Mouse (Mus musculus) urinary bladder, postnatal 0 days (tissue): ENCODE data around the gene Osbp. TPM values are rescaled to one million over a fixed set of nuclear protein-coding genes. Genes with fewer than 3 reads are reported as not detected.

Source experiments
- microRNA-seq: library from miRNA; unstranded; fragments of <30 nt; microRNA quantifications from one replicate; pipeline ENCODE4, GENCODE M21; 2016
- polyA plus RNA-seq: library from polyadenylated mRNA; unstranded; fragments of >200 nt; fragmentation: Nextera tagmentation; extraction: Ambion mirVana; gene quantifications from 2 replicates; pipeline ENCODE4 v1.2.1, GENCODE M21; 2015

Gene Osbp
- polyA plus RNA-seq = 2.9 and 3.9 TPM in 2 replicates

GRCm38 (mm10) chr19:11965023-11965942 lies at the start of gene Osbp:
Gene Osbp (plus strand): TSS chr19:11965941.

GRCm38 (mm10) chr19:12041217-12041616 lies 75.5 kb downstream of the Osbp start, which contains the start of gene Olfr1423:
Gene Olfr1423 (minus strand): TSS chr19:12041317.

Small RNA genes within 50 kb of the gene (microRNA-seq; reads per million reads assigned to microRNA genes)
- 4.9 reads per million, percentile 10 among the genes with 10 or more reads in this experiment for gene Mir6994

Other genes starting within 250 kb of the Osbp start
- gene Gif, start 218.4 kb upstream of the Osbp start, polyA plus RNA-seq = not detected in 2 replicates
- gene Mrpl16, start 195.6 kb upstream of the Osbp start, polyA plus RNA-seq = 35.2 and 37.0 TPM in 2 replicates
- 7.2 and 7.7 TPM in 2 replicates for gene Stx3, start 146.5 kb upstream of the Osbp start, polyA plus RNA-seq
- not detected in 2 replicates for gene Olfr1417, start 126.7 kb upstream of the Osbp start, polyA plus RNA-seq
- gene Olfr1418, start 104.9 kb upstream of the Osbp start, polyA plus RNA-seq = not detected in 2 replicates
- not detected in 2 replicates for gene Olfr1419, start 90.8 kb upstream of the Osbp start, polyA plus RNA-seq
- gene Olfr1420, start 79.4 kb upstream of the Osbp start, polyA plus RNA-seq = not detected in 2 replicates
- gene Patl1, start 53.5 kb upstream of the Osbp start, polyA plus RNA-seq = 8.2 and 9.1 TPM in 2 replicates
- gene Olfr1423, start 75.4 kb downstream of the Osbp start, polyA plus RNA-seq = not detected in 2 replicates
- not detected in 2 replicates for gene Olfr1424, start 96.7 kb downstream of the Osbp start, polyA plus RNA-seq
- gene Olfr1425, start 111.8 kb downstream of the Osbp start, polyA plus RNA-seq = not detected in 2 replicates
- gene Olfr1426, start 126.1 kb downstream of the Osbp start, polyA plus RNA-seq = not detected in 2 replicates
- gene Olfr1427, start 137.4 kb downstream of the Osbp start, polyA plus RNA-seq = not detected in 2 replicates
- not detected in 2 replicates for gene Olfr1428, start 150.0 kb downstream of the Osbp start, polyA plus RNA-seq
- gene Olfr76, start 157.3 kb downstream of the Osbp start, polyA plus RNA-seq = not detected in 2 replicates
- gene Olfr1555-ps1, start 204.2 kb downstream of the Osbp start, polyA plus RNA-seq = not detected in 2 replicates
- not detected in 2 replicates for gene Olfr1431, start 234.7 kb downstream of the Osbp start, polyA plus RNA-seq